Mouse (Mus musculus) heart, adult 9 months (tissue): Measurements from ENCODE around the gene Sap30bp.

Experiments used
- DNase-seq, 2 experiments: peaks; one replicate each; pipeline ENCODE4 v3.0.0; 2022; ENCODE audit warnings: low spot score in 2 of 2

The Sap30bp gene

GRCm38 (mm10) chr11:115904956-115905790 is 27.9 kb upstream of the Sap30bp start:
- DNase-seq: no peak

DNA sequence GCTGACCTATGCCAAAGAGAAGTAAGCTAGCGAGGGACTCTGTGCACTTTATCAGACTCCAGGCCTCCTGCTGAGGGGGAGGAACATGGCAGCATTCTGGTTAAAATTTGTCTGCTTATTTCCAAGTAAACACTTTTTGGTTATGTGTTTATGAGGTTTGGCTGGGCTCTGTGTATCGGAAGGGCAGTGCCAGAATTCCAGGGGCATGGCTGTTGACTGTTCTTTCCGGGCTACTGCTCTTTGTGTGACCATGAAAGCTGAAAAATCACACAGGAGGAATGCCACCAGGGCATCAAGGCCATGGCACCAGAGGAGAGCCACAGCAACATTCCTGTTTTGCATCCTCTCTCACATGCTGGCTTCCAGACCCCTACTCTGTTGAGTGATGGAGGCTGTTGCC is 27.0 kb upstream of the Sap30bp start:
- no peak for DNase-seq

DNA sequence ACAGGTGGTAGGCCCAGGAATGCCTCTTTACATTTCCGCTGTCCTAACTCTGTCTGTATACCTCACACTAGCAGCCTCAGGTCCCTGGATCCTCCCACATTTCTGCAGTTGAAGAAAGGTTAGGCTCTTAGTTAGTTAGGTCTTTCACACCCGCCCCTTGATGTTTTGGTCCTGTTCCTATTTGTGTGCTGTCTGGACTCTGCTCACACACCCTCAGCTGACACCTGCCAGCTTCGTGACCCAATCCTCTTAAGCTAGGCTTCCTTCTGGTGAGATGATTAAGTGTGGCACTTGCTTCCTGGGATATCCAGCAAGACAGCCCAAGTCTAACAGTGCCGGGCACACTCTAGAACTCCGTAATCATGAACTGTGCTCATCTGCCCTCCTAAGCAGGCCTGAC is 26.6 kb upstream of the Sap30bp start:
- no peak for DNase-seq

- no peak for DNase-seq
Measured at GRCm38 (mm10) chr11:115911134-115911561, 21.9 kb upstream of the Sap30bp start.

GRCm38 (mm10) chr11:115911632-115912376 is 21.3 kb upstream of the Sap30bp start, which contains the start of gene Smim6:
TSS of gene Smim6 (plus strand) at chr11:115912017.
- DNase-seq: no peak

DNA sequence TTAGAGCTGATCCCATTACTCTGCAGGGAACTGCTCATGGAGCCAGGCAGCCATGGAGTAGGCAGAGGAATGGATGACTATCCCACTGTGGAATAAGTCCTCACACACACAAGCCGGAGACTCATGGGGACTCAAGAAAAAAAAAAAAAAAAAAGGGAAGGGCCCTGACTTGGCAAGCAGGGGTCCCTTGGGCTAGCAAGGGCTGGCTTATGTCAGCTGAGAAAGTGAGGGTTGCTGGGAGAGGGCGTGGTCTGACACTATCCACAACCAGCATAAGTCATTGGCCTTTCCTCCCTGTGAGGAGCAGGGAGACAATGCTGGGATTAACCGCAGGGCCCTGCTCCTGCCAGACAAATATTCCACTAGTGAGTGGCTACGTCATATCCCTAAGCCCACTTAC is 16.5 kb upstream of the Sap30bp start:
- DNase-seq: no peak

DNA sequence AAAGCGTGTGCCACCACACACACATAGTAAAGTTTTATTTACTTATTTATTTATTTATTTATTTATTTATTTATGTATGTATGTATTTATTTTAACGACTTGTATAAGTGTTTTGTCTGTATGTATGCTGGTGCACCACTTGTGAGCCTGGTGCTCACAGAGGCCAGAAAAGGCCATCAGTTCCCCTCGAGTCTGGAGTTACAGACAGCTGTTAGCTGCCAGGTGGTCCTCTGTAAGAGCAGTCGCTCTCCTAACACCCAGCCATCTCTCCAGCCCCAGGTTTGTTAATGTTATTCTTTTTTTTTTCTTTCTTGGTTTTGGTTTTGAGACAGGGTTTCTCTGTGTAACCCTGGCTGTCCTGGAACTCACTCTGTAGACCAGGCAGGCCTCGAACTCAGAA is 14.4 kb upstream of the Sap30bp start:
- no peak for DNase-seq

DNA sequence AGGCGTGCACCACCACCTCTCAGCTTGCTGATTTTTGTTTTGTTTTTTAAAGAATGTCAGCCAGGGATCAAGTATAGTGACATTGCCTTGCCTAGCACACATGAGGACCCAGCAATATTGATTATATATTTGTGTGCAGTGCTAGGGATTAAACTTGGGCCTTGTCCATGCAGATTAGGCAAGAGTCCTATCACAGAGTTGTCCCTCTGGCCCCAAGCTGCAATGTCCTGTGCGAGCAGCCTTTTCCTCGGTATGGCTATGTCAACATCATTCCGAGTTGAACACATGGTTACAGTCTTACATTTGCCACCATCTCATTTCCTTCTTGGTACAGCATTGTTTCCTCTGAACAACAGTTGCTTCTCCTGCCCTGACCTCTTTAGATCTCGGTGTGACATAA is 14.0 kb upstream of the Sap30bp start:
- DNase-seq: no peak

DNA sequence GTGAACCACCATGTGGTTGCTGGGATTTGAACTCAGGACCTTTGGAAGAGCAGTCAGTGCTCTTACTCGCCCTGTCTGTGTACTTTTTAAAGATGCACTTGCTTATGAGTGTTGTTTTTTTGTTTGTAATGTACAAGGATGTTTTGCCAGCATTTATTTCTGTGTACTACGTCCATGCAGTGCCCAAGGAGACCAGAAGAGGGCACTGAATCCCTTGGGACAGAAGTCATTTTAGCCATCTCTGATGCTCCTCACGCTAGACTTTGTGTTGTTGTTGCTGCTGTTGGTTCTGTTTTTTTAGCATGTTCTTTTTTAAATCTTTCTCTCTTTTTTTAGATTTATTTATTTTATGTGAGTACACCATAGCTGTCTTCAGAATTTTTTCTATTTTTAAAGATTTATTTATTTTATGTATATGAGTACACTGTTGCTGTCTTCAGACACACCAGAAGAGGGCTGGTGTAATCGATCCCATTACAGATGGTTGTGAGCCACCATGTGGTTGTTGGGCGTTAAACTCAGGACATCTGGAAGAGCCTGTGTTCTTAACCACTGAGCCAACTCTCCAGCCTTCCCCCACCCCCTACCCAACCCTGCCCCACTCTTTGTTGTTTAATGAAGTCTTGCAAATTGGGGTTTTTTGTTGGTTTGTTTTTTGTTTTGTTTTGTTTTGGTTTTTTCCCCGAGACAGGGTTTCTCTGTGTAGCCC is 12.8 kb upstream of the Sap30bp start:
- no peak for DNase-seq

DNA sequence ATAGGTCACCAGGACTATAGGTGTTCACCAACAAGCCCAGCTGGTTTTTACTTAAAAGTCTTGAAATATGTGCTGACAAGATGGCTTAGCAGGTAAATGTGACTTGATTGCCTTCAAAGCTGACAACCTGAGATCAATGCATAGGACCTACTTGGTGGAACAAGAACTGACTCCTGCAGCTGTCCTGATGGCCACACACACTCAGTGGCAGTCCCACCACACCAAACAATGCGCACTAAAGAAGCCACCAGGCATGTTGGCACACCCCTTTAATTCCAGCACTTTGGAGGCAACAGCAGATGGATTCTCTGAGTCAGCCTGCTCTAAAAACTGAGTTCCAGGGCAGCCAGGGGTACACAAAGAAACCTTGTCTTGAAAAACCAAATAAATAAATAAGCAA is 11.1 kb upstream of the Sap30bp start:
- no peak for DNase-seq

- DNase-seq: no peak
Measured at GRCm38 (mm10) chr11:115929031-115929430, 4.1 kb upstream of the Sap30bp start.

DNA sequence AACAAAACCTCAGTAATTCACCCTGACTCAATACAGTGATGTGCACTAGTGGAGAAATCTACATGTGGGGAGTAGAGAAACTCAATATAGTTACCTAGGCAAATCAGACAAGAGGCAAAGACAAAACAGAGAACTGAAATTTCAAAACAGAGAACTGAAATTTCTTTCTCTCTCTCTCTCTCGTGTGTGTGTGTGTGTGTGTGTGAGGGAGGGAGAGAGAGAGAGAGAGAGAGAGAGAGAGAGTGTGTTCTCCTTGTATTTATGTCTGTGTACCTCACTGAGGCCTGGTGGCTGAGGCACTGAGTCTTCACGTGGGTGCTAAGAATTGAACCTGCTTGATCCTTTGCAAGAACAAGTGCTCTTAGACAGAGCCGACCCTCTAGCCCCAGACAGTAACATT is 3.3 kb upstream of the Sap30bp start:
- no peak for DNase-seq

- no peak for DNase-seq
Measured at GRCm38 (mm10) chr11:115931235-115931634, 1.8 kb upstream of the Sap30bp start.

DNA sequence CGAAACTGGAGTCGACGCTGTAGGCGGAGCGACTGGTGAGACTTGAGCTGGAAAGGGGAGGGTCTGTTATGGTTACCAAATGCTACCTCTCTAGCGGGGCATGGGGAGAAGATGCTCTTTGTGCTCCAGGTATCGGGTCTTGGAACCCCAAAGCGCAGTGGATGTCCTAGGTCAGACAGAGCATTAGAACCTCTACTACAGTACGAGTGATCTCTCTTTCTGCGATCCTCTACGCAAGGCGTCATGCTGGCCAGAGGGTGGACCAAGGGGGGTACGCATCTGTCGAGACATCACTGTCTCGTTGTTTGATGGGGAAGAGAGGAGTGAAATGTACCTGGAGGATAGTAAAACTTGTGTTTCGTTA is 647 bp downstream of the Sap30bp start:
- no peak for DNase-seq

GRCm38 (mm10) chr11:115939690-115940329 is 6.7 kb downstream of the Sap30bp start:
- DNase-seq: peak in 1 of 2 experiments; percentile 68

DNA sequence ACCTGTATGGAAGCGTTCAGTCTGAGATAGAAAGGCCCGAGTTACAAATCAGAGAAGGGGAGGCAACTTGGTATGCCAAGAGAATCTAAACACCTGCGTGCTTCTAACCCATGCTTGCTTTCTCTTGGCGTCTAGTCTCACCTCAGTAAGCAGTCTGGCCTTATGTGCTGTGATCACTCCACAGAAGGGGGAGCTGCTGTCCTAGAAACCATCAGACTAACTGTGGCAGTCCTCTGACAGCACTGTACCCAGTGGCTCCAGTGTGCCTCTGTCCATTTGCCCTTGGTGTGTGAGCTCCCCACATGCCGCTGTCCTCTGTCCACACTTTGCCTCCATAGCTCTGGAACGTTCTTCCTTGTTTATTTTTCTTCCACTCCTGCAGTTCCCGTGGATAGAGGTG is 8.9 kb downstream of the Sap30bp start:
- no peak for DNase-seq

GRCm38 (mm10) chr11:115945247-115945646 is 12.2 kb downstream of the Sap30bp start:
- DNase-seq: no peak

GRCm38 (mm10) chr11:115946221-115946828 is 13.2 kb downstream of the Sap30bp start:
- no peak for DNase-seq

- DNase-seq: no peak
Measured at GRCm38 (mm10) chr11:115948316-115948715, 15.2 kb downstream of the Sap30bp start.

GRCm38 (mm10) chr11:115950719-115951118 is 17.6 kb downstream of the Sap30bp start:
- no peak for DNase-seq

GRCm38 (mm10) chr11:115954712-115955111 is 21.6 kb downstream of the Sap30bp start:
- no peak for DNase-seq
